Mouse (Mus musculus): ENCODE data around the gene Npas2. TPM values are rescaled to one million over a fixed set of nuclear protein-coding genes. Genes with fewer than 3 reads are reported as not detected.
A peak's percentile ranks its signal among the peaks of the same experiment; 100 is the strongest.

Gene Npas2
- 0.10 and 0.18 TPM in 2 replicates for polyA plus RNA-seq (2016; fragmentation: Nextera tagmentation; extraction: Ambion mirVana)

GRCm38 (mm10) chr1:39192997-39193861 is at the start of gene Npas2:
TSS of gene Npas2 (plus strand) at chr1:39193731.
- no peak for DNase-seq (ENCODE audit: low spot score)
- no peaks in the 10 kb centered on the region for H3K9me3 ChIP-seq
- H3K27me3 ChIP-seq (ENCODE audit: insufficient read depth, poor library complexity, severe bottlenecking): peaks cover 71% of the 10 kb centered on the region
- H3K27ac ChIP-seq: peak within 1 kb of the TSS; percentile 73
- H3K36me3 ChIP-seq: no peaks in the 10 kb centered on the region
- WGBS: 1% methylated on average over 58 of the region's 66 CpGs
- peaks cover 24% of the 10 kb centered on the region for H3K4me1 ChIP-seq
- peak within 1 kb of the TSS; percentile 77 for H3K4me3 ChIP-seq

DNA sequence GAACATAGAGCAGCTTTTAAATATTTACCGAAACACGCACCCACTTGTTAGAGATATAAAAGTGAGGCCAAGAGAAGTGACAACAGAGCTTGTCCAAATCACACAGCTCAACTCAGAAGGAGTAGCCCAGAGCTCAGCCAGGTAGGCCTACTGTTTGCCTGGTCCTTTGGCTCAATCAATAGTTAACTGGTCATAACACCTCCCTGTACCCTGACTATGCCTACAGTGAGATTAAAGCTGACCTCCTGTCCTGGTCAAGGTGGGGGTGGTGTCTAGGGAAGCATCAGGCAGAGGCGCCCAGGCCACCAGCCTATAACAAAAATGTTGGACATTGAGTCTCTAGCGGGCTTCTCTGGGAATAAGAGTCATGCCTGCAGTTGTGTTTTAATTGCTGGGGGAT is 36.8 kb upstream of the Npas2 start:
- no peak overlapping the region for H3K4me3 ChIP-seq
- no peak overlapping the region for H3K27ac ChIP-seq
- H3K36me3 ChIP-seq: no peaks in the 10 kb centered on the region
- no peaks in the 10 kb centered on the region for H3K9me3 ChIP-seq
- H3K4me1 ChIP-seq: peaks cover 10% of the 10 kb centered on the region; the same call in 1 of the 2 replicates
- WGBS: 85% methylated on average over 4 of the region's 4 CpGs
- H3K27me3 ChIP-seq (ENCODE audit: insufficient read depth, poor library complexity, severe bottlenecking): no peaks in the 10 kb centered on the region
- no peak for DNase-seq (ENCODE audit: low spot score)

DNA sequence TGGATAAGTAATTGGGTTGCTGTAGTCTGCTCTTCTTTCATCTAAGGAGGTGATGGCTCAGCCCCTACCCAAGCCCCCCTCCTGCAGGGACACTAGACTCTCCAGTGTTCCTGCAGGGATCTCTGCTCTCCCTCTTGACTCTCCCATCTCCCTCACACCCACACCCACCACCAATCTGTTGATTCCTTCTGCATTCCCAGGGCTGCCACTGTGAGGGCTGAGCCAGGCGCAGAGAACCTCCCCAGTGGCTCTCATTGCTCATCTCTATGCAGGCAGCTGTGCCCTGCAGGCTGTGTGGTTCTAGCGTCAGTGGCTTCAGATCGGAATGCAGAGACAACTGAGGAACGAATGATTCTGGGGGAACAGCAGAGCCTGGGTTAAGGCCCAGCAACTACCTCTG is 33.4 kb upstream of the Npas2 start:
- Histone ChIP-seq H3K27ac (no peak overlapping the region), H3K36me3 (no peaks in the 10 kb centered on the region), H3K9me3 (no peaks in the 10 kb centered on the region), H3K4me3 (no peak overlapping the region), H3K27me3 (ENCODE audit: insufficient read depth, poor library complexity, severe bottlenecking) (peaks cover 8% of the 10 kb centered on the region), H3K4me1 (peaks cover 10% of the 10 kb centered on the region; the same call in 1 of the 2 replicates)
- WGBS: 47% methylated on average over 4 of the region's 4 CpGs
- DNase-seq (ENCODE audit: low spot score): no peak

DNA sequence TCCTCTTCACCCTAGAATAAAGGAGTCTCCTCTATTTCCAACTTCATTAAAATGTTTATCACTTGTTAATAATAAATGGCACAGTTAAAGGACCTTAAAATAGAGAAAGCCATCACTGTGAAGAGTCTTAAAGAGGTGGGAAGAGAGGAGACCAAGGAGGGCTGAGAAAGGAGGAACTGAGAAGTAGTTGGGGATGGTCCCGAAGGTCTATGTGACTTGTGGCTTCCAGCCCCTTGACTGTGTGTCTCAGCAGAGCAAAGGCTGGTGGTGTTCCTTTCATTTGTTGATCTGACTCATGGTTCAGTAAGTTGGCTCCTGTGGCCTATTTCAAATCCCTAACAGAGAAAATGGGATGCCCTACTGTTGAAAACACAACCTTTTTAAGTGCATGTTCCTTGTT is 30.5 kb upstream of the Npas2 start:
- Histone ChIP-seq H3K36me3 (no peaks in the 10 kb centered on the region), H3K4me3 (no peak overlapping the region), H3K4me1 (peaks cover 10% of the 10 kb centered on the region; the same call in 1 of the 2 replicates), H3K27me3 (ENCODE audit: insufficient read depth, poor library complexity, severe bottlenecking) (peaks cover 8% of the 10 kb centered on the region), H3K9me3 (no peaks in the 10 kb centered on the region), H3K27ac (no peak overlapping the region)
- no peak for DNase-seq (ENCODE audit: low spot score)
- 89% methylated on average over 1 of the region's 1 CpGs for WGBS

- Histone ChIP-seq H3K4me1 (peaks cover 7% of the 10 kb centered on the region; the same call in 1 of the 2 replicates), H3K27me3 (ENCODE audit: insufficient read depth, poor library complexity, severe bottlenecking) (no peaks in the 10 kb centered on the region), H3K4me3 (no peak overlapping the region), H3K36me3 (no peaks in the 10 kb centered on the region), H3K9me3 (no peaks in the 10 kb centered on the region), H3K27ac (no peak overlapping the region)
- 92% methylated on average over 5 of the region's 5 CpGs for WGBS
- no peak for DNase-seq (ENCODE audit: low spot score)
Measured at GRCm38 (mm10) chr1:39176690-39177089, 16.8 kb upstream of the Npas2 start.

GRCm38 (mm10) chr1:39177211-39177610 is 16.3 kb upstream of the Npas2 start:
- Histone ChIP-seq H3K4me1 (peaks cover 7% of the 10 kb centered on the region; the same call in 1 of the 2 replicates), H3K9me3 (no peaks in the 10 kb centered on the region), H3K27me3 (ENCODE audit: insufficient read depth, poor library complexity, severe bottlenecking) (no peaks in the 10 kb centered on the region), H3K36me3 (no peaks in the 10 kb centered on the region), H3K4me3 (no peak overlapping the region), H3K27ac (no peak overlapping the region)
- no peak for DNase-seq (ENCODE audit: low spot score)
- 81% methylated on average over 14 of the region's 14 CpGs for WGBS

- Histone ChIP-seq H3K4me3 (no peak overlapping the region), H3K27me3 (ENCODE audit: insufficient read depth, poor library complexity, severe bottlenecking) (no peaks in the 10 kb centered on the region), H3K9me3 (no peaks in the 10 kb centered on the region), H3K4me1 (peaks cover 7% of the 10 kb centered on the region; the same call in 1 of the 2 replicates), H3K27ac (no peak overlapping the region), H3K36me3 (no peaks in the 10 kb centered on the region)
- WGBS: 89% methylated on average over 11 of the region's 11 CpGs
- no peak for DNase-seq (ENCODE audit: low spot score)
Measured at GRCm38 (mm10) chr1:39179806-39180205, 13.7 kb upstream of the Npas2 start.

DNA sequence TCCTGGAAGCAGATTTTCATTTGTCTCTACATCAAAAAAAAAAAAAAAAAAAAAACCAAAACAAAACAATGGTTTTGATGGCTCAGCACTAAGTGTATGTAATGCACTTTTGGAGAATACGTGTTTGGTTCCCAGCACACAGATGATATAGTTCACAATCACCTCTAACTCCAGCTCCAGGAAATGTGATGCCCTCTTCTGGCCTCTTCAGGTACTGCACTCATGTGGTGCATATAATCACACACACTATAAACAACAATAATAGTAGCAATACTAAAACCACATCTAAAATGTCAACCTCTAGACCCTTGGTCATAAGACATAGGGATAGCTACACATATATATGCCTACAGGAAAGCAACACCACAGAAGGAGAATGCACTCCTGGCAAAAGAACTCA is 13.0 kb upstream of the Npas2 start:
- Histone ChIP-seq H3K27me3 (ENCODE audit: insufficient read depth, poor library complexity, severe bottlenecking) (no peaks in the 10 kb centered on the region), H3K9me3 (no peaks in the 10 kb centered on the region), H3K36me3 (no peaks in the 10 kb centered on the region), H3K4me3 (no peak overlapping the region), H3K27ac (no peak overlapping the region), H3K4me1 (peaks cover 7% of the 10 kb centered on the region; the same call in 1 of the 2 replicates)
- no peak for DNase-seq (ENCODE audit: low spot score)
- 97% methylated on average over 1 of the region's 1 CpGs for WGBS

DNA sequence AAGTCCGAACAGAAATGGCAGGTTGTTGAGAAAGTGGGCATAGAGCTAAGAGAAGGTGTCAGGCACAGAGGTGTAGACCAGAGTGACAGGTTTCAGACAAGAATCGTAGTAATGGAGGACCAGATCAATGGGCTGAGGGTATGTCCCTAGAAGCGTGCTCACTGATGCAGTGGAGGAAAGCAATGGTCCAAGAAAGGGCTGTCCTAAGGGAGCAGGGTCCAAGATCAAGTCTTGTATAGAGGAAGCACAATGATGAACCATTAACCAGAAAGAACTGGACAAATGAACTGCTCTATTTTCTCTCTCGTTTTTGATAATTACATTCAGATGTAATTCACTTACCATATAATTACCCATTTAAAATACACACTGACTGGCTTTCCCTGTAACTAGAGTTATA is 11.6 kb upstream of the Npas2 start:
- H3K9me3 ChIP-seq: no peaks in the 10 kb centered on the region
- H3K4me3 ChIP-seq: no peak overlapping the region
- H3K27me3 ChIP-seq (ENCODE audit: insufficient read depth, poor library complexity, severe bottlenecking): no peaks in the 10 kb centered on the region
- H3K27ac ChIP-seq: no peak overlapping the region
- no peak for DNase-seq (ENCODE audit: low spot score)
- no peaks in the 10 kb centered on the region for H3K36me3 ChIP-seq
- 78% methylated on average over 4 of the region's 4 CpGs for WGBS
- peaks cover 20% of the 10 kb centered on the region for H3K4me1 ChIP-seq

DNA sequence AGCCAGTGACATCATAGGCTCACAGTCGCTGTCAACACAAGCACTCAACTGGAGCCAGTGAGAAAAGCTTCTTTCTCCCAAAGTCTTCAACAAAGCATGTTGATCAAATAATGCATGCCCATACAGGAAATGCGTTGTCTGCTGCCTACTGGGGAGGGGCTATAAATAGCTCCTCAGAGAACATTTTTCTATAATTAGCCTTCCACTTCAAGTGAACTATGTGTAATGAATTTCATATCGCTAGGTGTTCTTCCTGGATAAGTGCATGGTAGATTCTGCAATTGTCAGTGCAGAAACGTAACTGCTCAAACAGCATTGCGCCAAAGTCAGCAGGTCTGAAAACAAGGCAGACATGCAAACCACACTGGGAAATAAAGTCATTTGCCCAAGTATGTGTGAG is 7.7 kb upstream of the Npas2 start:
- no peak for DNase-seq (ENCODE audit: low spot score)
- no peak overlapping the region; the same call in 1 of the 2 replicates for H3K27ac ChIP-seq
- H3K36me3 ChIP-seq: no peaks in the 10 kb centered on the region
- no peak overlapping the region for H3K4me3 ChIP-seq
- peaks cover 14% of the 10 kb centered on the region for H3K4me1 ChIP-seq
- WGBS: 71% methylated on average over 5 of the region's 5 CpGs
- H3K27me3 ChIP-seq (ENCODE audit: insufficient read depth, poor library complexity, severe bottlenecking): peaks cover 3% of the 10 kb centered on the region; the same call in 1 of the 2 replicates
- no peaks in the 10 kb centered on the region for H3K9me3 ChIP-seq

DNA sequence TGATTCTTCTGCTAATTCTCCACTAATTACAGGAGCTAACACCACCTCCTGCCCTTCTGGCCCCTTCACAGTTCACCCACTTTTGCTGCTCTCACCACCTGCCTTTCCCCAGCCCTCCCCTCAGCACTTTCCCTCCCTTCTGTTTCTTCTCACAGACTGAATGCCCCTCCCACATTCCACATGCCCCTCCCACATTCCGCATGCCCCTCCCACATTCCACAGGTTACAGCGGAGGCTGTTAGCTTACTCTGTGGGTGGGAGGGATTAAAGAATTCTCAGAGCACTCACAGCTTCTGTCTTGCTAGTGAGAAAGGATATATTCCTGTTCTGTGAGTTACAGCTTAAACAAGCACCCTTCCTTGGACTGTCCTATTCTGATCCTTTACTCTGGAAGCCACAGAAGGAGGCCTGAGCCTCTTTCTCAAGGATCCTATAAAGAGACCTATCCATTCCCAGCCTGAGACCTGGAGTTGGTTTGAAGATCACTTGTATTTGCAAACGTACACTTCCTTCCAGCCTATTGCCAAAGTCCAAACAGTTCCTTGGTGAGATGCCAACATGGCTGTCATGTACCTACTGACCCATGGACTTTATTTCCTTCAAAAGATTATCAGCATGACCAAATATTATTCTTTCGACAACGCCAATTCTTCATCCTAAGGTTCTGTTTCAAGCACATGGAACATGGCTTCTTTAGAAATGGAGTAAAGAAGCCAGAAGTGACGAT is 6.7 kb upstream of the Npas2 start:
- no peak overlapping the region for H3K4me3 ChIP-seq
- H3K27me3 ChIP-seq (ENCODE audit: insufficient read depth, poor library complexity, severe bottlenecking): peaks cover 13% of the 10 kb centered on the region
- peak; percentile 85 for DNase-seq (ENCODE audit: low spot score)
- peak overlapping the region; percentile 16; the same call in 1 of the 2 replicates for H3K27ac ChIP-seq
- peaks cover 14% of the 10 kb centered on the region for H3K4me1 ChIP-seq
- no peaks in the 10 kb centered on the region for H3K9me3 ChIP-seq
- H3K36me3 ChIP-seq: no peaks in the 10 kb centered on the region
- WGBS: 45% methylated on average over 6 of the region's 6 CpGs

- 58% methylated on average over 5 of the region's 5 CpGs for WGBS
- Histone ChIP-seq H3K4me1 (peaks cover 33% of the 10 kb centered on the region), H3K27me3 (ENCODE audit: insufficient read depth, poor library complexity, severe bottlenecking) (peaks cover 55% of the 10 kb centered on the region), H3K4me3 (no peak overlapping the region), H3K27ac (no peak overlapping the region), H3K9me3 (no peaks in the 10 kb centered on the region), H3K36me3 (no peaks in the 10 kb centered on the region)
- no peak for DNase-seq (ENCODE audit: low spot score)
Measured at GRCm38 (mm10) chr1:39191122-39191521, 2.4 kb upstream of the Npas2 start.

GRCm38 (mm10) chr1:39192460-39192996 is 1.0 kb upstream of the Npas2 start:
- peaks cover 65% of the 10 kb centered on the region for H3K27me3 ChIP-seq (ENCODE audit: insufficient read depth, poor library complexity, severe bottlenecking)
- H3K27ac ChIP-seq: no peak overlapping the region
- DNase-seq (ENCODE audit: low spot score): no peak
- no peaks in the 10 kb centered on the region for H3K36me3 ChIP-seq
- WGBS: 1% methylated on average over 28 of the region's 28 CpGs
- peak overlapping the region; percentile 77 for H3K4me3 ChIP-seq
- H3K4me1 ChIP-seq: peaks cover 24% of the 10 kb centered on the region
- H3K9me3 ChIP-seq: no peaks in the 10 kb centered on the region

Data from heart, embryonic 10.5 days (tissue).